Mouse (Mus musculus) small intestine, adult 2 months (tissue): ENCODE measurements around the gene Vars2. TPM values are rescaled to one million over a fixed set of nuclear protein-coding genes. Genes with fewer than 3 reads are reported as not detected.

Experiments
- H3K27ac ChIP-seq: fragments of 200-500 bp; 2 replicates; pipeline ENCODE4 v1.5.1; 2012; ENCODE audit warnings: low read depth, low read length, control low read depth, inconsistent platforms; ENCODE audit not compliant: insufficient read depth
- H3K27me3 ChIP-seq: fragments of 200-500 bp; 2 replicates; pipeline ENCODE4 v1.6.1; 2012; ENCODE audit warnings: mild to moderate bottlenecking, moderate library complexity, low read length, inconsistent platforms; ENCODE audit not compliant: control insufficient read depth, insufficient read depth
- H3K36me3 ChIP-seq: fragments of 200-500 bp; 2 replicates; pipeline ENCODE4 v1.6.1; 2012; ENCODE audit warnings: mild to moderate bottlenecking, low read length, control low read depth, inconsistent platforms; ENCODE audit not compliant: control insufficient read depth, insufficient read depth
- H3K4me1 ChIP-seq: fragments of 200-500 bp; 2 replicates; pipeline ENCODE4 v1.6.1; 2012; ENCODE audit warnings: low read length, inconsistent platforms, mixed read lengths; ENCODE audit not compliant: control insufficient read depth, insufficient read depth, insufficient read length
- H3K4me3 ChIP-seq: fragments of 200-500 bp; 2 replicates; pipeline ENCODE4 v1.5.1; 2012; ENCODE audit warnings: low read depth, mild to moderate bottlenecking, control low read depth, inconsistent platforms, low read length, moderate library complexity
- CTCF ChIP-seq: fragments of 200-500 bp; IDR thresholded peaks from 2 replicates; pipeline ENCODE4 v1.5.1; 2012; ENCODE audit warnings: low read depth, mild to moderate bottlenecking, control low read depth, inconsistent platforms, low read length, moderate library complexity, mixed read lengths; ENCODE audit not compliant: insufficient replicate concordance, insufficient read length; ENCODE audit errors: extremely low read depth
- POLR2A ChIP-seq: fragments of 200-500 bp; IDR thresholded peaks from 2 replicates; pipeline ENCODE4 v1.6.1; 2012; ENCODE audit warnings: low read depth, mild to moderate bottlenecking, control low read depth, inconsistent platforms, low read length, moderate library complexity
- WGBS: fragments of 180-500 bp; shearing (Covaris S2); methylation state at CpG from one replicate; pipeline ENCODE4 v1.1.7; 2018; 5-methylcytosine and 5-hydroxymethylcytosine counted together
- polyA plus RNA-seq: library from polyadenylated mRNA; depleted of rRNA; stranded (reverse); fragments of >200 nt; gene quantifications from 2 replicates; pipeline ENCODE4 v1.2.3, GENCODE M21; 2012

The Vars2 gene
- polyA plus RNA-seq, 1 experiment, result 26.5 TPM

DNA sequence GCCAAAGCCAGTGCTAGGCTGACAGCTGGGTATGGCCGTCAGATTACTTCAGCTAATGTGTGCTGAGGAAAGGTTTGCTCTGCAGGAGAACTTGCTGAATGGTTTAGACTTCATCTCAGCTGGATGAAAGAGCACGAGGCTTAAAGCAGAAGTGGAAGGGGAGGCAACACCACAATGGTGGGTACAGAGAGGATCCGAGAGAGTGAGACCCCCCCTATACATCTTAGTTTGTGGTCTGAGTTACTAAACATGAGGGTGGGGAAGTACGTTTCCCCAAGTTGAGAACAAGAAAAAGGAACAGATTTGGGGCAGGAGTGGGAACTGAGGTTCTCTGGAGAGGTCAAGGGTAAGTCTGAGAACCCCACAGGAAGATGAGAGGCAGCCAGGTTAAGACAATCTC is 25.0 kb upstream of the Vars2 start:
- H3K4me1 ChIP-seq, result peaks cover 2% of the 10 kb centered on the region; the same call in 1 of the 2 replicates
- no peak overlapping the region for H3K27ac ChIP-seq
- H3K27me3 ChIP-seq, result no peaks in the 10 kb centered on the region
- 72% methylated on average over 4 of the region's 4 CpGs for WGBS
- H3K36me3 ChIP-seq, result peaks cover 52% of the 10 kb centered on the region
- TF ChIP-seq POLR2A (no peak), CTCF (no peak)
- H3K4me3 ChIP-seq, result no peak overlapping the region

DNA sequence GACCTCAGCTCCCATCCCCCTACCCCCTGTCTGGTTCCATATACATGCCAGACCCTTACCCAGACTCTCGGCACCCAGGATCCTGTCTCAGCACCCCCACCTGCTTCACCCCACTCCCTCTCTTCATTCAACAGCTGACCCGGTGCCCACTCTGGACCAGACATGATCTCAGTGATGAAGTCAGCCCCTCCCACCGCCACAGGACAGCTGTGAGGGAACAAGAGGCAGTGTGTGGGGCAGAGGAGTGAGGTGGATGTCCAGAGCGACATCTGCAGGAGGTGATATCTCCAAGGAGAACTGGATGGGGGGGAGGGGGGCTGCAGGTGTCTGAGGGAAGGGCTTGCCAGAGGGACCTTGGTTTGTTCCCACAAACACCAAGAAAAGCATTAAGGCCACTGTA is 24.4 kb upstream of the Vars2 start:
- H3K27me3 ChIP-seq, result no peaks in the 10 kb centered on the region
- no peaks in the 10 kb centered on the region for H3K4me1 ChIP-seq
- peaks cover 58% of the 10 kb centered on the region for H3K36me3 ChIP-seq
- 77% methylated on average over 4 of the region's 4 CpGs for WGBS
- H3K27ac ChIP-seq, result no peak overlapping the region
- no peak overlapping the region for H3K4me3 ChIP-seq
- no peak for TF ChIP-seq CTCF
- no peak for TF ChIP-seq POLR2A

DNA sequence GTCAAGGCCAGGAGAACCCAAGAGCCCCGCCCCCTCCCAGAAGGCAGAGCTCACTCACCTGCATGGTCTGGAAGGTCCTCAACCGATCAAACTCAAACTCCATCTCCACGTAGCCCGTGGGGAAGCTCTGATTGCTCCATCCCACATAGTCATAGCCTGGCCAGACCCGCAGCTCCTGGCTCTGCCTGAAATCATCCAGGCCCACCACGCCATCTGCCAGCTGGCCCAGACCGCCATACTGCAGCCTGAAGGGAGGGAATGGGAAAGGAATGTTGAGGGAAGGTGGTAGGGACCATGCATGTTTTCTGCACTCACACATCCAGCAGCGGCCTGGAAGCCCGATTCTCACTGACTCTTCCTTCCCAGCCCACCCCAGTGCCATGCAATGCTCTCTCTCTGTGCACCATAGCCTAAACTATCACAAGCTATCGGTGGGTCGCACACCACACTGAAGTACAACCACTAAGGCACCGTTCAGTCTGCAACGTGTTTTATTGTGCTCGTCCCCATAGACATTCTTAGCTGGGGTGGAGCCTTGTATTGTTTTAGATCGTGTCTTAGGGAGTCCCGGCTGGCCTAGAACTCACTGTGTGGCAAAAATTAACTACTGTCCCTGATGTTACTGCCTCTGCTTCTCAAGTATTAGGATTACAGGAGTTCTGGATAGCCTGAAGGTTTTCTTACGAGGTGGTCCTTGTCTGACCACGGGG is 22.7 kb upstream of the Vars2 start:
- H3K4me1 ChIP-seq, result no peaks in the 10 kb centered on the region
- no peak overlapping the region for H3K27ac ChIP-seq
- 86% methylated on average over 18 of the region's 18 CpGs for WGBS
- H3K4me3 ChIP-seq, result no peak overlapping the region
- TF ChIP-seq POLR2A, result no peak
- no peak for TF ChIP-seq CTCF
- peaks cover 72% of the 10 kb centered on the region for H3K36me3 ChIP-seq
- H3K27me3 ChIP-seq, result no peaks in the 10 kb centered on the region

DNA sequence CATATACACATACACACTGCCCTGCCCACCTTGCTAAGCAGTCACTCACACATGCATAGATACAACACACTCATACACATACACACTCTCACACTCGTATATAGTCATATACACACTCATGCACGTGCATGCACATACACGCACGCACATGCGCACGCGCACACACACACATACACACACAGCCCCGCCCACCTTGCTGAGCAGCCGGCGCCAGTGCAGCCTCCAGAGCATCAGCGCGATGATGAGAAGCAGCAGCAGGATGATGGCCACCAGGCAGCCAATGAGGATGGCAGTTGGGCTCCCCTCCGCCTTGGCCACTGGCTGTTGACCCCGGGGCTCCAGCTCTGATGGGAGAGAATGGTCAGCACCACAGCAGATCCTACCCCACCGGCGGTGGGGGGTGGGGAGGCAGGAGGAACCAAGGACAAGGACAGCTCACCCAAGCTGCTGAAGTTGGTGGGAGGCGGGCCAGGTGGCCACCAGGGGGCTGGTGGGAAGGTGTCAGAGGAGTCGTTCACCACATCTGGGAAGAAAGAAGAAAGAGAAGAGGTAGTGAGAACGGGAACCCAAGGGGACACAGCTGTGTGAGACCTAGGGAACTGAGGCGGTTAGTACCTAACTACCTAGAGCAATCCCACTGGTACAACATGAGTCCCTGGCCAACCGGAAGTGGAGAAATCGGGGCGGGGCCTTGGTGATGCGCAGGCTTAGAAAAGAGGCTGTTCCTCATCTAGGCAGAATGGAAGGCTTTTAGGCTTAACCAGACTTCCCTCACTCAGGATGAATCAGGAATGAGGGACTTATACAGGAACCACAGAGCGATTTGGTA is 21.2 kb upstream of the Vars2 start:
- no peaks in the 10 kb centered on the region for H3K27me3 ChIP-seq
- no peak for TF ChIP-seq POLR2A
- TF ChIP-seq CTCF, result no peak
- H3K27ac ChIP-seq, result no peak overlapping the region
- no peaks in the 10 kb centered on the region for H3K4me1 ChIP-seq
- no peak overlapping the region for H3K4me3 ChIP-seq
- H3K36me3 ChIP-seq, result peaks cover 79% of the 10 kb centered on the region
- 86% methylated on average over 25 of the region's 25 CpGs for WGBS

GRCm38 (mm10) chr17:35685061-35685460 is 17.7 kb upstream of the Vars2 start:
- WGBS, result 80% methylated on average over 9 of the region's 9 CpGs
- TF ChIP-seq POLR2A, result no peak
- no peak for TF ChIP-seq CTCF
- H3K4me3 ChIP-seq, result no peak overlapping the region
- H3K27me3 ChIP-seq, result no peaks in the 10 kb centered on the region
- no peaks in the 10 kb centered on the region for H3K4me1 ChIP-seq
- H3K27ac ChIP-seq, result no peak overlapping the region
- peaks cover 68% of the 10 kb centered on the region for H3K36me3 ChIP-seq

DNA sequence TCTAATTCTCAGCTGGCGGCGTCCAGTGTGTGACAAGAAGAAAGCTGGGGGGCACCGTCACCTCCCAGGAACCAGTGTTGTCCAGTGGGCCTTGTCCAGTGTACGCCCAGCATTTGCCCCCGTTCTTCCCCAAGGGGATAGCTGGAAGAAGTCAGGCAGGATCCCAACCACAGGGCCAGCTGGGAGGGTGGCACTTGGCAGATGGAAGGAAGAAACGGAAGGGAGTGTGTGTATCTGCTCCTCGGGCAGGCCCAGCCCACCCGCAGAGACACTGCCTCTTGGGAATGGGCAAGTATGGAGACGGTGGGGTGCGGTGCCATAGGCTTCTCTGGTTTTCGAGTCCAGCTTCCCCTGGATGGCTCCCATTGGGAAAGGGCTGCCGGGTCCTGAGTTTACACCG is 14.6 kb upstream of the Vars2 start:
- 89% methylated on average over 13 of the region's 13 CpGs for WGBS

GRCm38 (mm10) chr17:35680591-35680990 is 13.2 kb upstream of the Vars2 start:
- TF ChIP-seq POLR2A, result no peak
- no peak for TF ChIP-seq CTCF
- no peaks in the 10 kb centered on the region for H3K27me3 ChIP-seq
- no peaks in the 10 kb centered on the region for H3K4me1 ChIP-seq
- H3K36me3 ChIP-seq, result peaks cover 32% of the 10 kb centered on the region
- no peak overlapping the region for H3K4me3 ChIP-seq
- H3K27ac ChIP-seq, result no peak overlapping the region
- WGBS, result 50% methylated on average over 6 of the region's 6 CpGs

More for the DNA sequence above, 14.6 kb upstream of the Vars2 start:
- Histone ChIP-seq H3K27me3 (no peaks in the 10 kb centered on the region), H3K27ac (no peak overlapping the region), H3K4me3 (no peak overlapping the region), H3K36me3 (peaks cover 44% of the 10 kb centered on the region), H3K4me1 (no peaks in the 10 kb centered on the region)
- TF ChIP-seq CTCF, result no peak
